Mouse (Mus musculus): Measurements from ENCODE around the gene Blm. TPM values are rescaled to one million over a fixed set of nuclear protein-coding genes. Genes with fewer than 3 reads are reported as not detected.

Gene Blm
- polyA plus RNA-seq, 1 experiment from 2014 or later: 3.2 TPM

GRCm38 (mm10) chr7:80412781-80413180 lies 122.1 kb downstream of the Blm start:
- H3K9ac ChIP-seq (ENCODE audit: low read length): no peak overlapping the region
- H3K4me2 ChIP-seq (replicated peaks; ENCODE audit: low read depth): no peak overlapping the region
- no peaks in the 10 kb centered on the region; the same call in 1 of the 2 replicates for H3K4me1 ChIP-seq (replicated peaks; ENCODE audit: control insufficient read depth, insufficient read depth)
- H3K27me3 ChIP-seq (ENCODE audit: control insufficient read depth, insufficient read depth, low read length): no peaks in the 10 kb centered on the region
- no peak overlapping the region for H3K4me3 ChIP-seq (ENCODE audit: low read depth, low read length)
- TF ChIP-seq CTCF (IDR thresholded peaks at IDR 0.05; ENCODE audit: low read depth): no peak
- no peak for TF ChIP-seq EP300 (optimal IDR thresholded peaks at IDR 0.05)
- H3K36me3 ChIP-seq (ENCODE audit: control insufficient read depth, insufficient read depth, low read length): no peaks in the 10 kb centered on the region
- 65% methylated on average over 5 of the region's 5 CpGs for WGBS
- no peaks in the 10 kb centered on the region for H3K9me3 ChIP-seq (ENCODE audit: control insufficient read depth, low read length)
- DNase-seq (ENCODE audit: low spot score) (no peak), ATAC-seq (ENCODE audit: low FRiP score, low TSS enrichment) (no peak)
- no peak overlapping the region for H3K27ac ChIP-seq (replicated peaks)

GRCm38 (mm10) chr7:80412279-80412678 lies 122.6 kb downstream of the Blm start:
- H3K27ac ChIP-seq (replicated peaks): no peak overlapping the region
- ATAC-seq (ENCODE audit: low FRiP score, low TSS enrichment): no peak

GRCm38 (mm10) chr7:80410380-80410779 lies 124.5 kb downstream of the Blm start:
- no peak overlapping the region for H3K4me2 ChIP-seq (replicated peaks; ENCODE audit: low read depth)
- H3K36me3 ChIP-seq (ENCODE audit: control insufficient read depth, insufficient read depth, low read length): no peaks in the 10 kb centered on the region
- no peak overlapping the region for H3K9ac ChIP-seq (ENCODE audit: low read length)
- DNase-seq (ENCODE audit: low spot score): peak; percentile 41
- H3K9me3 ChIP-seq (ENCODE audit: control insufficient read depth, low read length): no peaks in the 10 kb centered on the region
- WGBS: 62% methylated on average over 9 of the region's 9 CpGs
- ATAC-seq (ENCODE audit: low FRiP score, low TSS enrichment): peak; percentile 55
- H3K4me3 ChIP-seq (ENCODE audit: low read depth, low read length): no peak overlapping the region
- TF ChIP-seq CTCF (IDR thresholded peaks at IDR 0.05; ENCODE audit: low read depth): no peak
- no peak for TF ChIP-seq EP300 (optimal IDR thresholded peaks at IDR 0.05)
- H3K27ac ChIP-seq (replicated peaks): no peak overlapping the region
- peaks cover 2% of the 10 kb centered on the region; the same call in 1 of the 2 replicates for H3K4me1 ChIP-seq (replicated peaks; ENCODE audit: control insufficient read depth, insufficient read depth)
- no peaks in the 10 kb centered on the region for H3K27me3 ChIP-seq (ENCODE audit: control insufficient read depth, insufficient read depth, low read length)

More at GRCm38 (mm10) chr7:80412279-80412678, 122.6 kb downstream of the Blm start:
- TF ChIP-seq EP300 (optimal IDR thresholded peaks at IDR 0.05) (no peak), CTCF (IDR thresholded peaks at IDR 0.05; ENCODE audit: low read depth) (no peak)
- Histone ChIP-seq H3K4me1 (replicated peaks; ENCODE audit: control insufficient read depth, insufficient read depth) (peaks cover 2% of the 10 kb centered on the region; the same call in 1 of the 2 replicates), H3K9me3 (ENCODE audit: control insufficient read depth, low read length) (no peaks in the 10 kb centered on the region), H3K4me3 (ENCODE audit: low read depth, low read length) (no peak overlapping the region), H3K27me3 (ENCODE audit: control insufficient read depth, insufficient read depth, low read length) (no peaks in the 10 kb centered on the region), H3K4me2 (replicated peaks; ENCODE audit: low read depth) (no peak overlapping the region), H3K36me3 (ENCODE audit: control insufficient read depth, insufficient read depth, low read length) (no peaks in the 10 kb centered on the region), H3K9ac (ENCODE audit: low read length) (no peak overlapping the region)
- 77% methylated on average over 10 of the region's 10 CpGs for WGBS
- DNase-seq (ENCODE audit: low spot score): no peak

GRCm38 (mm10) chr7:80407712-80408111 lies 127.2 kb downstream of the Blm start:
- WGBS: 54% methylated on average over 9 of the region's 9 CpGs
- Histone ChIP-seq H3K27ac (replicated peaks) (peak overlapping the region; percentile 69), H3K9me3 (ENCODE audit: control insufficient read depth, low read length) (no peaks in the 10 kb centered on the region), H3K4me1 (replicated peaks; ENCODE audit: control insufficient read depth, insufficient read depth) (peaks cover 2% of the 10 kb centered on the region; the same call in 1 of the 2 replicates), H3K27me3 (ENCODE audit: control insufficient read depth, insufficient read depth, low read length) (no peaks in the 10 kb centered on the region), H3K36me3 (ENCODE audit: control insufficient read depth, insufficient read depth, low read length) (no peaks in the 10 kb centered on the region), H3K9ac (ENCODE audit: low read length) (no peak overlapping the region), H3K4me2 (replicated peaks; ENCODE audit: low read depth) (no peak overlapping the region; the same call in 1 of the 2 replicates), H3K4me3 (ENCODE audit: low read depth, low read length) (no peak overlapping the region)
- peak; percentile 82 for DNase-seq (ENCODE audit: low spot score)
- ATAC-seq (ENCODE audit: low FRiP score, low TSS enrichment): peak; percentile 80
- TF ChIP-seq CTCF (IDR thresholded peaks at IDR 0.05; ENCODE audit: low read depth): no peak

GRCm38 (mm10) chr7:80406186-80406585 lies 128.7 kb downstream of the Blm start:
- H3K36me3 ChIP-seq (ENCODE audit: control insufficient read depth, insufficient read depth, low read length): no peaks in the 10 kb centered on the region
- no peak overlapping the region for H3K4me2 ChIP-seq (replicated peaks; ENCODE audit: low read depth)
- H3K9me3 ChIP-seq (ENCODE audit: control insufficient read depth, low read length): no peaks in the 10 kb centered on the region
- no peak overlapping the region for H3K9ac ChIP-seq (ENCODE audit: low read length)
- H3K27ac ChIP-seq (replicated peaks): no peak overlapping the region
- no peak for ATAC-seq (ENCODE audit: low FRiP score, low TSS enrichment)
- peaks cover 2% of the 10 kb centered on the region; the same call in 1 of the 2 replicates for H3K4me1 ChIP-seq (replicated peaks; ENCODE audit: control insufficient read depth, insufficient read depth)
- no peaks in the 10 kb centered on the region for H3K27me3 ChIP-seq (ENCODE audit: control insufficient read depth, insufficient read depth, low read length)
- no peak overlapping the region for H3K4me3 ChIP-seq (ENCODE audit: low read depth, low read length)
- WGBS: 81% methylated on average over 3 of the region's 3 CpGs
- no peak for DNase-seq (ENCODE audit: low spot score)
- TF ChIP-seq CTCF (IDR thresholded peaks at IDR 0.05; ENCODE audit: low read depth): no peak
- TF ChIP-seq EP300 (optimal IDR thresholded peaks at IDR 0.05): no peak

- 73% methylated on average over 9 of the region's 9 CpGs for WGBS
- 0 out of 2 replicates have a peak within 1 kb of the TSS, but pooled peaks have one; percentile 1 for H3K27ac ChIP-seq (replicated peaks)
- H3K4me1 ChIP-seq (replicated peaks; ENCODE audit: control insufficient read depth, insufficient read depth): peaks cover 4% of the 10 kb centered on the region; the same call in 1 of the 2 replicates
- no peaks in the 10 kb centered on the region for H3K36me3 ChIP-seq (ENCODE audit: control insufficient read depth, insufficient read depth, low read length)
- no peaks in the 10 kb centered on the region for H3K9me3 ChIP-seq (ENCODE audit: control insufficient read depth, low read length)
- TF ChIP-seq CTCF (IDR thresholded peaks at IDR 0.05; ENCODE audit: low read depth) (no peak), EP300 (optimal IDR thresholded peaks at IDR 0.05) (no peak)
- no peak within 1 kb of the TSS for H3K9ac ChIP-seq (ENCODE audit: low read length)
- ATAC-seq (ENCODE audit: low FRiP score, low TSS enrichment) (no peak), DNase-seq (ENCODE audit: low spot score) (no peak)
- H3K27me3 ChIP-seq (ENCODE audit: control insufficient read depth, insufficient read depth, low read length): no peaks in the 10 kb centered on the region
- no peak within 1 kb of the TSS for H3K4me2 ChIP-seq (replicated peaks; ENCODE audit: low read depth)
- H3K4me3 ChIP-seq (ENCODE audit: low read depth, low read length): no peak within 1 kb of the TSS
These were observed 129.7 kb downstream of the Blm start, which contains the start of gene Furin for GRCm38 (mm10) chr7:80405188-80405695. Gene Furin, minus strand, starts transcription at chr7:80405436.

Other genes starting within 250 kb of the Blm start
- 32.6 and 38.0 TPM in 2 replicates for gene Prc1, start 240.7 kb downstream of the Blm start, polyA plus RNA-seq (2015; fragmentation: Nextera tagmentation; extraction: Ambion mirVana)
- gene Rccd1, start 210.7 kb downstream of the Blm start, polyA plus RNA-seq (2015; fragmentation: Nextera tagmentation; extraction: Ambion mirVana): 3.7 and 3.8 TPM in 2 replicates
- gene Unc45a, start 194.1 kb downstream of the Blm start, polyA plus RNA-seq (2015; fragmentation: Nextera tagmentation; extraction: Ambion mirVana): 30.7 and 34.5 TPM in 2 replicates
- gene Hddc3, start 192.0 kb downstream of the Blm start, polyA plus RNA-seq (2015; fragmentation: Nextera tagmentation; extraction: Ambion mirVana): 8.6 and 10.4 TPM in 2 replicates
- 3.6 and 5.3 TPM in 2 replicates for gene Man2a2, start 163.7 kb downstream of the Blm start, polyA plus RNA-seq (2015; fragmentation: Nextera tagmentation; extraction: Ambion mirVana)
- gene Fes, start 147.2 kb downstream of the Blm start, polyA plus RNA-seq (2015; fragmentation: Nextera tagmentation; extraction: Ambion mirVana): 6.2 TPM in 2 replicates
- 17.6 and 20.8 TPM in 2 replicates for gene Furin, start 129.7 kb downstream of the Blm start, polyA plus RNA-seq (2015; fragmentation: Nextera tagmentation; extraction: Ambion mirVana)
- gene Crtc3, start 153.8 kb upstream of the Blm start, polyA plus RNA-seq (2015; fragmentation: Nextera tagmentation; extraction: Ambion mirVana): 8.8 and 10.1 TPM in 2 replicates

Measured in stomach, postnatal 0 days (tissue).